Mouse (Mus musculus) urinary bladder, postnatal 14 days (tissue): ENCODE data around the gene Hoxa11.
A peak's percentile ranks its signal among the peaks of the same experiment; 100 is the strongest.

Experiments
- DNase-seq: peaks from one replicate; pipeline ENCODE4 v3.0.0; 2021; ENCODE audit warnings: low spot score

The Hoxa11 gene

GRCm38 (mm10) chr6:52247766-52248637 lies 2.4 kb upstream of the Hoxa11 start:
- DNase-seq = peak; percentile 50

- DNase-seq = no peak
Measured at GRCm38 (mm10) chr6:52246916-52247315, 1.3 kb upstream of the Hoxa11 start.

- DNase-seq = peak; percentile 39
Measured at GRCm38 (mm10) chr6:52246403-52246803, 793 bp upstream of the Hoxa11 start.

GRCm38 (mm10) chr6:52245040-52245756 lies 412 bp downstream of the Hoxa11 start:
- peak; percentile 55 for DNase-seq

- DNase-seq = no peak
Measured at GRCm38 (mm10) chr6:52244471-52245039, 1.1 kb downstream of the Hoxa11 start.

- DNase-seq = no peak
Measured at GRCm38 (mm10) chr6:52243681-52244121, 1.9 kb downstream of the Hoxa11 start.

GRCm38 (mm10) chr6:52242801-52243332 lies 2.7 kb downstream of the Hoxa11 start:
- DNase-seq = peak; percentile 23

GRCm38 (mm10) chr6:52241001-52241621 lies 4.5 kb downstream of the Hoxa11 start:
- DNase-seq = peak; percentile 5

GRCm38 (mm10) chr6:52240389-52241000 lies 5.1 kb downstream of the Hoxa11 start, which contains the start of gene Hoxa10:
Hoxa10 (minus strand) TSS chr6:52240854.
- DNase-seq = peak; percentile 94

- peak; percentile 46 for DNase-seq
Measured at GRCm38 (mm10) chr6:52239625-52240388, 5.8 kb downstream of the Hoxa11 start.

GRCm38 (mm10) chr6:52238976-52239375 lies 6.6 kb downstream of the Hoxa11 start:
- DNase-seq = peak; percentile 12

GRCm38 (mm10) chr6:52238155-52238545 lies 7.5 kb downstream of the Hoxa11 start:
- peak; percentile 30 for DNase-seq

- DNase-seq = peak; percentile 58
Measured at GRCm38 (mm10) chr6:52237346-52238154, 8.1 kb downstream of the Hoxa11 start.

GRCm38 (mm10) chr6:52236806-52237205 lies 8.8 kb downstream of the Hoxa11 start:
- DNase-seq = peak; percentile 29

GRCm38 (mm10) chr6:52235866-52236265 lies 9.7 kb downstream of the Hoxa11 start:
- DNase-seq = no peak

- peak; percentile 8 for DNase-seq
Measured at GRCm38 (mm10) chr6:52235267-52235666, 10.3 kb downstream of the Hoxa11 start.

- DNase-seq = peak; percentile 80
Measured at GRCm38 (mm10) chr6:52234428-52235140, 11.0 kb downstream of the Hoxa11 start.

GRCm38 (mm10) chr6:52233546-52234427 lies 11.8 kb downstream of the Hoxa11 start:
- peak; percentile 90 for DNase-seq
